25 mouse cellular contexts compared by ENCODE assay signal in genomic region chr17:70550793-70551192, GRCm38 (mm10).
DNase-seq lines count a peak whose midpoint lies in the region; ATAC-seq and TF ChIP-seq lines count a peak whose summit lies in the region.
"Had no signal": no experiment of that assay in that cellular context is flagged by ENCODE, and none has a peak within 500 bp of the region (broad histone marks: within the 10 kb centered on the region; RNA-seq: fewer than 3 reads in every experiment).

No protein-coding gene starts in this region.

- TF ChIP-seq CTCF in left cerebral cortex, adult 2 months (IDR thresholded peaks at IDR 0.05), result peak; percentile 15
- peak; percentile 27 for TF ChIP-seq CTCF in midbrain, postnatal 0 days (IDR thresholded peaks at IDR 0.05)

- H3K4me3 ChIP-seq in left cerebral cortex, adult 2 months, result no peak overlapping the region
- no peak overlapping the region for H3K4me3 ChIP-seq in midbrain, postnatal 0 days (ENCODE audit: low read depth, low read length)
- no peak overlapping the region for H3K4me3 ChIP-seq in midbrain, embryonic 13.5 days (replicated peaks)
- H3K4me3 ChIP-seq: forebrain, embryonic 15.5 days; heart, embryonic 15.5 days; hindbrain, embryonic 13.5 days; lung, embryonic 15.5 days; midbrain, embryonic 10.5 days; neural tube, embryonic 15.5 days had no signal

- no peak for DNase-seq in frontal cortex, postnatal 36 days (ENCODE audit: low spot score in 2 of 2)
- no peak for DNase-seq in left cerebral cortex, adult 2 months (ENCODE audit: extremely low spot score in 1 of 2, low spot score in 2 of 2)
- DNase-seq in left cerebral cortex, adult 18-20 months (ENCODE audit: low spot score in 2 of 2), result no peak
- peak; percentile 53 for DNase-seq in midbrain, postnatal 0 days (ENCODE audit: low spot score)
- DNase-seq in spleen, postnatal 14 days (ENCODE audit: low spot score in 2 of 2), result no peak
- DNase-seq: adrenal gland, postnatal 25 days; cerebellum, postnatal 14 days; gastrocnemius, postnatal 10 days; kidney, adult 18-20 months; kidney, postnatal 36 days; liver; retina, postnatal 1 day; right cerebral cortex, postnatal 25 days; thymus, adult 18-20 months; thymus, postnatal 25 days had no signal

- peak overlapping the region; percentile 24; the same call in 1 of the 2 replicates for H3K27ac ChIP-seq in left cerebral cortex, adult 2 months
- no peak overlapping the region for H3K27ac ChIP-seq in midbrain, postnatal 0 days (ENCODE audit: low read depth, low read length)
- no peak overlapping the region for H3K27ac ChIP-seq in midbrain, embryonic 13.5 days
- H3K27ac ChIP-seq: forebrain, embryonic 15.5 days; heart, embryonic 15.5 days; hindbrain, embryonic 13.5 days; liver, embryonic 14.5 days; lung, embryonic 15.5 days; midbrain, embryonic 10.5 days; neural tube, embryonic 15.5 days had no signal

- intact Hi-C loops in left cerebral cortex, adult 2 months (cut with DNase I), result no loop called here

- no peaks in the 10 kb centered on the region for H3K36me3 ChIP-seq in midbrain, postnatal 0 days (ENCODE audit: insufficient read depth, low read length)
- no peaks in the 10 kb centered on the region for H3K36me3 ChIP-seq in midbrain, embryonic 13.5 days
- H3K36me3 ChIP-seq: forebrain, embryonic 15.5 days; heart, embryonic 15.5 days; hindbrain, embryonic 13.5 days; lung, embryonic 15.5 days; midbrain, embryonic 10.5 days; neural tube, embryonic 15.5 days had no signal

- ATAC-seq in frontal cortex, adult (ENCODE audit: low TSS enrichment), result peak; percentile 66
- ATAC-seq in midbrain, postnatal 0 days (ENCODE audit: low FRiP score), result no peak
- ATAC-seq in midbrain, embryonic 13.5 days, result no peak
- ATAC-seq in monocyte, adult 5-6 weeks (replicated peaks; ENCODE audit: insufficient number of reproducible peaks, low FRiP score, low TSS enrichment, poor library complexity, severe bottlenecking), result no peak
- ATAC-seq: forebrain, embryonic 15.5 days had no signal

- no peaks in the 10 kb centered on the region for H3K4me1 ChIP-seq in midbrain, postnatal 0 days (ENCODE audit: insufficient read depth, low read length)
- H3K4me1 ChIP-seq in midbrain, embryonic 13.5 days (replicated peaks), result no peaks in the 10 kb centered on the region
- H3K4me1 ChIP-seq: forebrain, embryonic 15.5 days; heart, embryonic 15.5 days; hindbrain, embryonic 13.5 days; lung, embryonic 15.5 days; midbrain, embryonic 10.5 days; neural tube, embryonic 15.5 days had no signal

- WGBS in midbrain, postnatal 0 days, result 86% methylated on average over 4 of the region's 4 CpGs
- 91% methylated on average over 4 of the region's 4 CpGs for WGBS in midbrain, embryonic 13.5 days

- no peak overlapping the region for H3K9ac ChIP-seq in midbrain, postnatal 0 days (replicated peaks; ENCODE audit: low read length, poor library complexity, severe bottlenecking)
- no peak overlapping the region for H3K9ac ChIP-seq in midbrain, embryonic 13.5 days (replicated peaks)
- H3K9ac ChIP-seq: forebrain, embryonic 15.5 days; heart, embryonic 15.5 days; hindbrain, embryonic 13.5 days; liver, embryonic 14.5 days; lung, embryonic 15.5 days; neural tube, embryonic 15.5 days had no signal

- no peaks in the 10 kb centered on the region for H3K9me3 ChIP-seq in midbrain, postnatal 0 days (ENCODE audit: low read length)
- H3K9me3 ChIP-seq in midbrain, embryonic 13.5 days, result no peaks in the 10 kb centered on the region
- H3K9me3 ChIP-seq: forebrain, embryonic 15.5 days; heart, embryonic 15.5 days; hindbrain, embryonic 13.5 days; lung, embryonic 15.5 days; midbrain, embryonic 10.5 days; neural tube, embryonic 15.5 days had no signal

- H3K4me2 ChIP-seq in midbrain, postnatal 0 days (ENCODE audit: low read depth, low read length, poor library complexity, severe bottlenecking), result no peak overlapping the region
- no peak overlapping the region for H3K4me2 ChIP-seq in midbrain, embryonic 13.5 days (replicated peaks)
- H3K4me2 ChIP-seq: forebrain, embryonic 15.5 days; heart, embryonic 15.5 days; hindbrain, embryonic 13.5 days; lung, embryonic 15.5 days; neural tube, embryonic 15.5 days had no signal

- H3K27me3 ChIP-seq in midbrain, postnatal 0 days (ENCODE audit: insufficient read depth, low read length), result no peaks in the 10 kb centered on the region
- no peaks in the 10 kb centered on the region for H3K27me3 ChIP-seq in midbrain, embryonic 13.5 days
- H3K27me3 ChIP-seq: forebrain, embryonic 15.5 days; heart, embryonic 15.5 days; hindbrain, embryonic 13.5 days; lung, embryonic 15.5 days; neural tube, embryonic 15.5 days had no signal
